8 mouse cellular contexts compared by ENCODE assay signal in genomic region chr7:67644833-67645680, GRCm38 (mm10). TPM values are rescaled to one million over a fixed set of nuclear protein-coding genes. Genes with fewer than 3 reads are reported as not detected.
DNase-seq lines count a peak whose midpoint lies in the region; ATAC-seq and TF ChIP-seq lines count a peak whose summit lies in the region.

Lrrc28 (minus strand) TSS chr7:67645268.

- H3K4me1 ChIP-seq in bone marrow macrophage, adult 2 months (ENCODE audit: control insufficient read depth, insufficient read depth, low read length), result peaks cover 7% of the 10 kb centered on the region
- no peaks in the 10 kb centered on the region; the same call in 1 of the 2 replicates for H3K4me1 ChIP-seq in embryonic fibroblast, embryonic 13.5 days (ENCODE audit: control insufficient read depth, insufficient read depth, low read length)
- peaks cover 17% of the 10 kb centered on the region; the same call in 1 of the 2 replicates for H3K4me1 ChIP-seq in kidney, embryonic 14.5 days (ENCODE audit: control insufficient read depth, insufficient read depth, low read length)
- H3K4me1 ChIP-seq in limb, embryonic 15.5 days, result peaks cover 22% of the 10 kb centered on the region

- ATAC-seq in kidney, embryonic 14.5 days (ENCODE audit: low FRiP score, low TSS enrichment), result peak; percentile 99
- ATAC-seq in limb, embryonic 15.5 days (ENCODE audit: insufficient number of reproducible peaks, low FRiP score, low TSS enrichment, low read depth), result peak; percentile 98

- H3K9ac ChIP-seq in kidney, embryonic 14.5 days (ENCODE audit: low read depth, low read length), result peak within 1 kb of the TSS; percentile 80
- H3K9ac ChIP-seq in limb, embryonic 15.5 days, result peak within 1 kb of the TSS; percentile 78

- peak; percentile 58; the same call in 1 of the 2 replicates for TF ChIP-seq POLR2A in bone marrow macrophage, adult 2 months (IDR thresholded peaks at IDR 0.05; ENCODE audit: borderline replicate concordance, low read depth, low read length)
- TF ChIP-seq POLR2A in embryonic fibroblast, embryonic 13.5 days (IDR thresholded peaks at IDR 0.05; ENCODE audit: low read depth, low read length), result peak; percentile 88

- H3K36me3 ChIP-seq in kidney, embryonic 14.5 days (ENCODE audit: control insufficient read depth, insufficient read depth, low read length), result no peaks in the 10 kb centered on the region
- peaks cover 4% of the 10 kb centered on the region; the same call in 1 of the 2 replicates for H3K36me3 ChIP-seq in limb, embryonic 15.5 days

- H3K4me2 ChIP-seq in kidney, embryonic 14.5 days (replicated peaks; ENCODE audit: low read depth, low read length), result peak within 1 kb of the TSS; percentile 80
- peak within 1 kb of the TSS; percentile 81 for H3K4me2 ChIP-seq in limb, embryonic 15.5 days

- no peak for TF ChIP-seq CTCF in bone marrow macrophage, adult 2 months (IDR thresholded peaks at IDR 0.05; ENCODE audit: low read depth, low read length)
- TF ChIP-seq CTCF in embryonic fibroblast, embryonic 13.5 days (IDR thresholded peaks at IDR 0.05; ENCODE audit: borderline replicate concordance, insufficient read depth, low read length), result no peak

- H3K27me3 ChIP-seq in kidney, embryonic 14.5 days (ENCODE audit: control insufficient read depth, insufficient read depth, low read length), result no peaks in the 10 kb centered on the region
- no peaks in the 10 kb centered on the region for H3K27me3 ChIP-seq in limb, embryonic 15.5 days

- no peaks in the 10 kb centered on the region for H3K9me3 ChIP-seq in kidney, embryonic 14.5 days (ENCODE audit: control insufficient read depth, low read length)
- no peaks in the 10 kb centered on the region for H3K9me3 ChIP-seq in limb, embryonic 15.5 days

- H3K4me3 ChIP-seq in bone marrow macrophage, adult 2 months (ENCODE audit: insufficient read depth, low read length), result peak within 1 kb of the TSS; percentile 88
- peak within 1 kb of the TSS; percentile 92 for H3K4me3 ChIP-seq in embryonic fibroblast, embryonic 13.5 days (ENCODE audit: insufficient read depth, low read length)
- peak within 1 kb of the TSS; percentile 72 for H3K4me3 ChIP-seq in kidney, embryonic 14.5 days (ENCODE audit: low read length)
- H3K4me3 ChIP-seq in limb, embryonic 15.5 days, result peak within 1 kb of the TSS; percentile 73

- under 1% methylated on average over 55 of the region's 55 CpGs for WGBS in kidney, embryonic 14.5 days
- WGBS in limb, embryonic 15.5 days, result under 1% methylated on average over 55 of the region's 55 CpGs

- DNase-seq in A20 (ENCODE audit: low read depth, low spot score), result peak; percentile 99
- peak; percentile 99 to 100 for DNase-seq in heart, adult 9 months (ENCODE audit: low spot score in 2 of 2)
- peak; percentile 96 to 97 for DNase-seq in monocyte, adult 2 months (ENCODE audit: low read depth in 1 of 2, low spot score in 2 of 2)
- DNase-seq in spleen, postnatal 36 days (ENCODE audit: low spot score in 2 of 2), result peak; percentile 99

- H3K27ac ChIP-seq in bone marrow macrophage, adult 2 months (ENCODE audit: insufficient read depth, low read depth, low read length), result peak within 1 kb of the TSS; percentile 60
- H3K27ac ChIP-seq in embryonic fibroblast, embryonic 13.5 days (ENCODE audit: insufficient read depth, low read length), result peak within 1 kb of the TSS; percentile 21
- H3K27ac ChIP-seq in kidney, embryonic 14.5 days (ENCODE audit: low read depth, low read length), result peak within 1 kb of the TSS; percentile 93
- peak within 1 kb of the TSS; percentile 94 for H3K27ac ChIP-seq in limb, embryonic 15.5 days

RNA-seq across cellular contexts. Expression of gene Lrrc28, which starts in this region (rescaled TPM):
- polyA plus RNA-seq in bone marrow macrophage, adult 2 months (2012; ENCODE audit: insufficient read depth, insufficient read length, missing spikeins), result 7.9 and 12.2 TPM in 2 replicates
- 43.1 and 44.4 TPM in 2 replicates for polyA plus RNA-seq in embryonic fibroblast, embryonic 13.5 days (2011; ENCODE audit: insufficient read length, low read depth, missing spikeins)
- 16.9 and 18.4 TPM in 2 replicates for polyA plus RNA-seq in kidney, embryonic 14.5 days (2014; fragmentation: Nextera tagmentation; extraction: Ambion mirVana)
- 24.1 and 24.5 TPM in 2 replicates for polyA plus RNA-seq in limb, embryonic 15.5 days (2015; fragmentation: Nextera tagmentation; extraction: Ambion mirVana)

Comparison
In these comparisons a context has a peak if more than half of its experiments do, and no peak if none do; other contexts are left out.
1. Peak in every context shown above with its lines: DNase-seq, ATAC-seq, H3K4me3 ChIP-seq and H3K27ac ChIP-seq.
2. H3K27ac ChIP-seq: peak in every context shown above with its lines; median percentile 94 in limb, embryonic 15.5 days; 93 in kidney, embryonic 14.5 days; 60 in bone marrow macrophage, adult 2 months; 21 in embryonic fibroblast, embryonic 13.5 days.